Mouse (Mus musculus) thymus, adult 2 months (tissue): ENCODE measurements around the gene 9430038I01Rik.

ENCODE experiments used
- CTCF ChIP-seq: fragments of 200-500 bp; IDR thresholded peaks from 2 replicates; pipeline ENCODE4 v1.5.1; 2012; ENCODE audit warnings: mild to moderate bottlenecking, control low read depth, low read length, moderate library complexity, borderline replicate concordance; ENCODE audit not compliant: control insufficient read depth, poor library complexity, insufficient read depth; ENCODE audit errors: extremely low read depth
- POLR2A ChIP-seq: fragments of 200-500 bp; IDR thresholded peaks from 2 replicates; pipeline ENCODE4 v1.6.1; 2012; ENCODE audit warnings: mild to moderate bottlenecking, low read length, control low read depth, moderate library complexity; ENCODE audit not compliant: control insufficient read depth, poor library complexity, insufficient read depth; ENCODE audit errors: extremely low read depth

DNA sequence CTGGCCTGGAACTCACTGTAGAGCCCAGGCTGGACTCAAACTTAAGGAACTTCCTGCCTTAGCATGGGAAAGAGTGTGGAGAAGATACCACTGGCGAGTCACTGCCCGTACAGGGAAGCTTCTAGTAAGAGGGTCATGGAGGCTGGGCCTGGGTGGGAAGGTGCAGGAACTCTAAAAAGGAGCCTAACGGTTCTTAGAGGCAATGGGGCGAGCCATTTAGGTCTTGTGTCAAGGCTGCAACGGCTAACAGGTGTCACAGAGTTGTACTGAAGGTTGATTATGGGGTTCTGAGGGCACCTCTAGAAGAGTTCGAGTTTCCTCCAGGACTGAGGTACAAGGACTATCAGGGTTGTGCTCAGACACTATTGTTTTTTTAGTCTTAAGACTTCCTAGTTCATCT, 26.3 kb upstream of the 9430038I01Rik start:
- TF ChIP-seq CTCF (no peak), POLR2A (no peak)
